9 mouse cellular contexts compared by ENCODE assay signal in the genomic region with DNA sequence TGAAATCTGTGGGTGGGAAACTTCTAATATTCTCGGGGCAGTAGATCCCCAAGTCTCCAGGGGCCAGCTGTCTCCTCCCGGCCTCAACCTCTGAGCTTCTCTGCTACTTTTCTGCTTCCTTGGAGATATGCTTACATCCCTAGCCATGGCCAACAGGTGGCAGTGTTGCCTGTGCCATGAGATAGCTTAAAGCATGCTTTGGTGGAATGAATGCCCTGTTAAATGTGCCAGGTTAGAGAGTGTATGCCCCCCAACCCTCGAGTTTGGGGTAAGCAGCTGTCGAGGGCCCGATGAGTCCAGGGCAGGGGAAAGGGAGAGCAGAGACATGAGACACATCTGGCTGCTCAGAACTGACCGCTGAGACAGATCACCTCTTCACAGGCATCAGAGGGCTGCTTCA. TPM values are rescaled to one million over a fixed set of nuclear protein-coding genes. Genes with fewer than 3 reads are reported as not detected.
A peak's percentile ranks its signal among the peaks of the same experiment; 100 is the strongest.
DNase-seq lines count a peak whose midpoint lies in the region; ATAC-seq and TF ChIP-seq lines count a peak whose summit lies in the region.
"Had no signal": no experiment of that assay in that cellular context is flagged by ENCODE, and none has a peak within 500 bp of the region (broad histone marks: within the 10 kb centered on the region; RNA-seq: fewer than 3 reads in every experiment).

No protein-coding gene starts in this region.

- H3K36me3 ChIP-seq in hindbrain, embryonic 16.5 days (ENCODE audit: control insufficient read depth, insufficient read depth, low read length), result peaks cover 12% of the 10 kb centered on the region

- no peaks in the 10 kb centered on the region; the same call in 1 of the 2 replicates for H3K27me3 ChIP-seq in hindbrain, embryonic 16.5 days (replicated peaks; ENCODE audit: control insufficient read depth, insufficient read depth, low read length)

- peaks cover 5% of the 10 kb centered on the region for H3K9me3 ChIP-seq in hindbrain, embryonic 16.5 days (ENCODE audit: control insufficient read depth, low read length)

- ATAC-seq in frontal cortex, adult (ENCODE audit: low TSS enrichment), result peak; percentile 75
- ATAC-seq in hindbrain, embryonic 16.5 days, result peak; percentile 46; the same call in 1 of the 2 replicates
- ATAC-seq in megakaryocyte, adult 5-6 weeks (ENCODE audit: poor library complexity, severe bottlenecking), result peak; percentile 72

- H3K4me3 ChIP-seq in hindbrain, embryonic 16.5 days (ENCODE audit: low read length), result no peak overlapping the region
- H3K4me3 ChIP-seq in left cerebral cortex, adult 2 months, result no peak overlapping the region

- H3K4me1 ChIP-seq in hindbrain, embryonic 16.5 days (ENCODE audit: control insufficient read depth, insufficient read depth, low read depth, low read length), result 0 out of 2 replicates have a peak, but pooled peaks cover 2% of the 10 kb centered on the region

- intact Hi-C loops in left cerebral cortex, adult 2 months (cut with DNase I), result loop anchor here (2.0 to 10.0 kb wide), 5 partner anchors 52 to 505 kb away; no protein-coding TSS in a partner anchor

- no peak overlapping the region for H3K4me2 ChIP-seq in hindbrain, embryonic 16.5 days (ENCODE audit: low read length)

- H3K9ac ChIP-seq in hindbrain, embryonic 16.5 days (ENCODE audit: low read depth, low read length), result no peak overlapping the region

- DNase-seq in Muller cell, postnatal 12 days (ENCODE audit: inconsistent ontology term), result peak; percentile 60
- DNase-seq in cerebellum, adult 8-10 months, result peak; percentile 55
- peak; percentile 68 to 74 for DNase-seq in left cerebral cortex, adult 2 months (ENCODE audit: extremely low spot score in 1 of 2, low spot score in 2 of 2)
- peak; percentile 82 to 86 for DNase-seq in right cerebral cortex, adult 2 months (ENCODE audit: low spot score in 2 of 2)
- peak; percentile 67 for DNase-seq in urinary bladder, postnatal 25 days (ENCODE audit: low spot score)

- WGBS in hindbrain, embryonic 16.5 days, result 12% methylated on average over 6 of the region's 6 CpGs

- TF ChIP-seq CTCF in left cerebral cortex, adult 2 months (IDR thresholded peaks at IDR 0.05), result peak; percentile 90

- no peak overlapping the region for H3K27ac ChIP-seq in hindbrain, embryonic 16.5 days (ENCODE audit: low read depth, low read length)
- H3K27ac ChIP-seq in left cerebral cortex, adult 2 months, result no peak overlapping the region
- H3K27ac ChIP-seq: macrophage had no signal

RNA-seq across cellular contexts. Expression of a gene that starts 18.4 kb away (rescaled TPM):
- 2.3 and 2.9 TPM in 2 replicates for polyA plus RNA-seq in hindbrain, embryonic 16.5 days (2015; fragmentation: Nextera tagmentation; extraction: Ambion mirVana)
- under 1 TPM in 1 of 2 experiments, not detected in 1; 0.63 TPM for total RNA-seq in left cerebral cortex, adult 2 months (2021)
- total RNA-seq in megakaryocyte, adult 5-6 weeks (2015), result 0.36 TPM in 1 of 2 replicates, not detected in the other
- total RNA-seq in megakaryocyte, adult 5-6 weeks (2017), result not detected in 2 replicates
- polyA plus RNA-seq: macrophage had no signal

RNA-seq across cellular contexts. Expression of a gene that starts 18.5 kb away (rescaled TPM):
- polyA plus RNA-seq in hindbrain, embryonic 16.5 days (2015; fragmentation: Nextera tagmentation; extraction: Ambion mirVana), result 10.3 and 11.4 TPM in 2 replicates
- total RNA-seq in left cerebral cortex, adult 2 months (2021), result 1 to 10 TPM; 5.0 to 5.4 TPM
- 0.36 and 1.5 TPM in 2 replicates for total RNA-seq in megakaryocyte, adult 5-6 weeks (2015)
- total RNA-seq in megakaryocyte, adult 5-6 weeks (2017), result 0.33 and 1.1 TPM in 2 replicates
